Mouse (Mus musculus) liver, adult 2 months (tissue): Measurements from ENCODE around the gene Mthfd2. TPM values are rescaled to one million over a fixed set of nuclear protein-coding genes. Genes with fewer than 3 reads are reported as not detected.

Experiments
- DNase-seq: peaks from one replicate; pipeline ENCODE4 v3.0.0-alpha.2; 2011; ENCODE audit warnings: low read depth, low spot score; ENCODE audit errors: extremely low read depth
- H3K27ac ChIP-seq: fragments of 200-500 bp; replicated peaks from 2 replicates; pipeline ENCODE4 v1.5.1; 2012; ENCODE audit warnings: low read depth, mild to moderate bottlenecking, control low read depth, inconsistent platforms, low read length; ENCODE audit not compliant: insufficient read depth
- H3K27me3 ChIP-seq: fragments of 200-500 bp; 2 replicates; pipeline ENCODE4 v1.6.1; 2012; ENCODE audit warnings: mild to moderate bottlenecking, moderate library complexity, low read length, inconsistent platforms; ENCODE audit not compliant: control insufficient read depth, insufficient read depth
- H3K36me3 ChIP-seq: fragments of 200-500 bp; 2 replicates; pipeline ENCODE4 v1.6.1; 2012; ENCODE audit warnings: low read length, inconsistent platforms; ENCODE audit not compliant: control insufficient read depth, insufficient read depth
- H3K4me1 ChIP-seq: fragments of 200-500 bp; 2 replicates; pipeline ENCODE4 v1.6.1; 2011; ENCODE audit warnings: low read length; ENCODE audit not compliant: control insufficient read depth, insufficient read depth
- H3K4me3 ChIP-seq: fragments of 200-500 bp; 2 replicates; pipeline ENCODE4 v1.5.1; 2011; ENCODE audit warnings: low read depth, mild to moderate bottlenecking, control low read depth, low read length, moderate library complexity; ENCODE audit not compliant: insufficient read depth
- H3K79me2 ChIP-seq: fragments of 200-500 bp; 2 replicates; pipeline ENCODE4 v1.6.1; 2012; ENCODE audit warnings: inconsistent platforms, mild to moderate bottlenecking, low read length, moderate library complexity; ENCODE audit not compliant: control insufficient read depth, insufficient read depth
- H3K9ac ChIP-seq: fragments of 200-500 bp; 2 replicates; pipeline ENCODE4 v1.6.1; 2012; ENCODE audit warnings: low read depth, mild to moderate bottlenecking, control low read depth, inconsistent platforms, low read length
- CTCF ChIP-seq: fragments of 200-500 bp; IDR thresholded peaks from 2 replicates; pipeline ENCODE4 v1.5.1; 2011; ENCODE audit warnings: low read depth, low read length, control low read depth
- POLR2A ChIP-seq: fragments of 200-500 bp; IDR thresholded peaks from 2 replicates; pipeline ENCODE4 v1.6.1; 2011; ENCODE audit warnings: low read length, control low read depth; ENCODE audit not compliant: insufficient read depth; ENCODE audit errors: extremely low read depth
- WGBS: fragments of 180-500 bp; shearing (Covaris S2); methylation state at CpG from one replicate; pipeline ENCODE4 v1.1.7; 2018; 5-methylcytosine and 5-hydroxymethylcytosine counted together
- polyA plus RNA-seq: library from polyadenylated mRNA; depleted of rRNA; stranded (reverse); fragments of >200 nt; gene quantifications from 2 replicates; pipeline ENCODE4 v1.2.3, GENCODE M21; 2012
- total RNA-seq: library from RNA; depleted of rRNA; stranded (reverse); fragments of >200 nt; gene quantifications from 2 replicates; pipeline ENCODE4 v1.2.3, GENCODE M21; 2014

Mthfd2 gene
- total and polyA plus RNA-seq, 2 experiments: 0.83 to 1.1 TPM

DNA sequence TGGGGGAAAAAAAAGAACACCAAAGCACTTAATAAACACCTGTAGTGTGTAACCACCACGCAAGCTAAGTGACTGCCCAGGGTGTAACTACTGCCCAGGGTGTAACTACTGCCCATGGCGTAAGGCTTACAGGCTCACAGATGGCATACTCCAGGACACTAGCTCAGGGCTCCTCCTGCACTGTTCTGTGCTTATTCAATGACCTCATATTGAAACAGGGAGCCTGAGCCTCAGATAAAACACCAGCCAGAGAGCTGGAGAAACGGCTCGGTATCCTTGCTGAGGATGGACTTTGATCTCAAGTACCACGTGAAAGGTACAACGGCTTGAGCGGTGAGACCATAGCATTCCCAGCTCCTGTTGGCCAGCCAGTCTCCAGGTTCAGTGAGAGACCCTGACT, 13.7 kb downstream of the Mthfd2 start:
- Histone ChIP-seq H3K4me3 (no peak overlapping the region), H3K27ac (no peak overlapping the region), H3K36me3 (no peaks in the 10 kb centered on the region), H3K27me3 (no peaks in the 10 kb centered on the region), H3K79me2 (no peaks in the 10 kb centered on the region), H3K9ac (no peak overlapping the region), H3K4me1 (peaks cover 7% of the 10 kb centered on the region)
- WGBS: 56% methylated on average over 7 of the region's 7 CpGs
- peak; percentile 26 for DNase-seq
- no peak for TF ChIP-seq POLR2A
- no peak for TF ChIP-seq CTCF

DNA sequence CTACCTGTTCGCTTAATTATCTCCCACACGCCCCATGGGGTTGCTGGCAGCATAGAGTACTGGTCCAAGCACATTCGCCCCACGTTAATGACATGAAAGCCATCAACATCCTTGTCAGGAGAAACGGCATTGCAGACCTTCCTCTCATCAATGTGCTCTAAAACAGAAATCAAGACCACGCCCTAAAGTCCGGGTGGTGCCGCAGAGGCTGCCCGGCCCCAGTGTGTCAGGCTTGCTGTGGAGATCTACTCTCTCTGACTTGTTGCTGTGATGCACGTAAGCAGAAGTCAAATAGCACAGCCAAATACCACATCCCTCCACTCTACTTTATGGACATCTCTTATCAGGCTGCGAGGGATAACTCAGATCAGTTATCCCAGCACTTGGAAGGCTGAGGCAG, 14.5 kb downstream of the Mthfd2 start:
- H3K36me3 ChIP-seq: no peaks in the 10 kb centered on the region
- WGBS: 94% methylated on average over 11 of the region's 11 CpGs
- peaks cover 7% of the 10 kb centered on the region for H3K4me1 ChIP-seq
- no peak overlapping the region for H3K4me3 ChIP-seq
- no peaks in the 10 kb centered on the region for H3K27me3 ChIP-seq
- no peak overlapping the region for H3K9ac ChIP-seq
- no peak overlapping the region for H3K27ac ChIP-seq
- no peaks in the 10 kb centered on the region for H3K79me2 ChIP-seq
- TF ChIP-seq POLR2A (no peak), CTCF (no peak)
- DNase-seq: no peak

DNA sequence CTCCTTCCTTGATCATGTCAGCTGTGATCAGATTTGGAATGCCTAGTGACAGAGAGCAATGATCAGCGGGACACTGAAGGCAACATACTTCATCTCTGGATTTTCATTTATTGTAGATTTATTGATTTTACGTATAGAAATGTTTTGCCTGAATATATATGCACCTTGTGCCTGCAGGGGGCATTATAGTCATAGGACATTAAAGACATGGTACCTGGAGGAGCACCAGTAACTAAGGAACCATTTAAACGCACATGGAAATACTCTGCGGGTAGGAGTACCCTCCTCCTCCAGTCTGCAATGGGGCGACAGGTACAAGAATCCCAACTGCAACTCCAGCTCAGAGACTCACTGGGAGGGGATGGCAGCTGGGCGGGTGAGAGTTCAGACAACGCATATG, 16.7 kb downstream of the Mthfd2 start:
- H3K36me3 ChIP-seq: no peaks in the 10 kb centered on the region
- H3K4me3 ChIP-seq: no peak overlapping the region
- no peaks in the 10 kb centered on the region for H3K27me3 ChIP-seq
- H3K79me2 ChIP-seq: no peaks in the 10 kb centered on the region
- no peak for DNase-seq
- no peak overlapping the region for H3K27ac ChIP-seq
- TF ChIP-seq CTCF: no peak
- no peak for TF ChIP-seq POLR2A
- no peak overlapping the region for H3K9ac ChIP-seq
- 94% methylated on average over 7 of the region's 7 CpGs for WGBS
- H3K4me1 ChIP-seq: peaks cover 3% of the 10 kb centered on the region

DNA sequence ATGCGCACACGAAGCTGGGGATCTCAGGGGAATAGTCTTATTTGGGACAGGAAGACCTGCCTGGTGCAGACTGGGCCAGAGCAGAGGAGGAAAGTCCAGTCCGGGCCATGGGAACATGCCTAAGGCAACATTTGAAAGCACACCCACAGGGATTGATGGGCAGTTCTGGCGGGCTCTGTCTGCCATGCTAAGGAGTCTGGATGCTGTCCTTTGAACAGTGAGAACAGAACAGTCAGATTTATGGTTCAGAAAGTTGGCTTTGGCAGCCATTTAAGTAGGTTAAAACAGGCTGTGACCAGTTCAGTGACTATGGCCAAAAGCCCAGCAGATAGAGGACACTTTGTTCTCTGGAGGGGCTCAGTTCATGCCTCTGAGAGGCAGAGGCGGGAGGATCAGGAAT, 23.4 kb downstream of the Mthfd2 start:
- no peak for DNase-seq
- Histone ChIP-seq H3K9ac (no peak overlapping the region), H3K4me3 (no peak overlapping the region), H3K4me1 (no peaks in the 10 kb centered on the region), H3K27me3 (no peaks in the 10 kb centered on the region), H3K36me3 (no peaks in the 10 kb centered on the region), H3K79me2 (no peaks in the 10 kb centered on the region), H3K27ac (no peak overlapping the region)
- 89% methylated on average over 5 of the region's 5 CpGs for WGBS
- TF ChIP-seq POLR2A (no peak), CTCF (no peak)

DNA sequence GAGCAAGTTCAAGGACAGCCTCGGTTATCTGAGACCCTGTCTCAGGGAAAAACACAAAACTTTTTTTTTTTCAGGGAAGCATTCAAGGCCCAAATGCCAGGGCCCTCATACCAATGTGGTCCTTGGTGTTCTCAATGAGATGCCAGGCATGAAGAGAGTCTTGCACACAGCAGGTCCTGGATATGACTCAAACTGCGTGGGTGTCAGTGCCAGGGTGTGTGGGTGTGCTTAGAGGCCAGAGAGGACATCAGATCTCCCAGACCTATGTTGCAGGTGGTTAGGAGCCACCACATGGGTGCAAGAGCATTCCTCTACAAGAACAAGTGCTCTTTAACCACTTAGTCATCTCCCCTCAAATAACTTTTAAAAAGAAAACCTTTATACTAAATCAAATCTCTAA, 24.4 kb downstream of the Mthfd2 start:
- Histone ChIP-seq H3K27me3 (no peaks in the 10 kb centered on the region), H3K27ac (no peak overlapping the region), H3K4me3 (no peak overlapping the region), H3K36me3 (no peaks in the 10 kb centered on the region), H3K79me2 (no peaks in the 10 kb centered on the region), H3K4me1 (no peaks in the 10 kb centered on the region), H3K9ac (no peak overlapping the region)
- WGBS: 60% methylated on average over 2 of the region's 2 CpGs
- TF ChIP-seq POLR2A (no peak), CTCF (no peak)
- no peak for DNase-seq

DNA sequence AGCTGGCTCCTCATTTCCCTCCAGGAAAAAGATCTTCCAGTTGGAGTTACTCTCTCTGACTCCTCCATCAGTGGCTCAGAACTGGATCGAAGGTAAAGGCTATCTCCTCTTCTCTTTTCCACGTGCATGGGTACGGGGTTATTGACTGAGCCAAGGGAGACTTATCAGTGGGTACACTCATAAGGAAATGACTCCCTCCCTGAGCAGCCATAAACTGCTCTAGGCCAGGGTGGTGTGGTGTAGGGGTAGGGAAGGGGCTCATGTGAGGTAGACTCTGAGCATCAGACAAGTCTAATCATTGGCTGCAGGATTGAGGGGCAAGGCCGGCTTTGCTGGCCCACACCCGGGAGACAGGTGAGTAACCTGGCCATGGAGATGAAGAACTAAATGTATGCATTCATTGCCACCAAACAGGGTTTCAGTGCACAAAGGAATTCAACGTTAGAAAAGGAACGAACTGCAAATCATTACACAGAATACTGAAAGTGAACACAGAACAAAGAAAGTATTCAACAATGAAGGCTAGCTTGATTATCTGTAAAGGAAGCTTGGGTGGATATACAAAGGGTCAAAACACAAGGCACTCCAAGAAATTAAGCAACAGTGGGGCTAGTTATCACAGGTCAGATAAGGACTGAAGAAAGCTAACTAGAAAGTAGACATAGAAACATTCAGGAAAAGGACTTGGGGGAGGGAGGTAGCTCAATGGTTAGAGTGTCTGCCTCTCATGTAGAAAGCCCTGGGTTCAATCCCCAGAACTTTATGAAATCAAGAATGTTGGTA, 25.1 kb downstream of the Mthfd2 start:
- H3K36me3 ChIP-seq: no peaks in the 10 kb centered on the region
- DNase-seq: no peak
- H3K27ac ChIP-seq: no peak overlapping the region
- H3K4me1 ChIP-seq: no peaks in the 10 kb centered on the region
- H3K4me3 ChIP-seq: no peak overlapping the region
- TF ChIP-seq POLR2A: no peak
- TF ChIP-seq CTCF: no peak
- H3K79me2 ChIP-seq: no peaks in the 10 kb centered on the region
- H3K9ac ChIP-seq: no peak overlapping the region
- no peaks in the 10 kb centered on the region for H3K27me3 ChIP-seq
- WGBS: 74% methylated on average over 7 of the region's 7 CpGs
